Mouse (Mus musculus): ENCODE results near the gene Tfpt. TPM values are rescaled to one million over a fixed set of nuclear protein-coding genes. Genes with fewer than 3 reads are reported as not detected.

The Tfpt gene
- polyA plus RNA-seq, 1 experiment from 2014 or later, result 30.0 TPM

- 28% methylated on average over 9 of the region's 9 CpGs for WGBS
- DNase-seq (ENCODE audit: low spot score), result no peak
- Histone ChIP-seq H3K27ac (ENCODE audit: low read depth, low read length) (no peak overlapping the region), H3K4me2 (ENCODE audit: low read depth, low read length, severe bottlenecking) (peak overlapping the region; percentile 65), H3K4me3 (ENCODE audit: low read depth, low read length) (peak overlapping the region; percentile 99; the same call in 1 of the 2 replicates), H3K27me3 (ENCODE audit: control insufficient read depth, insufficient read depth, low read length) (no peaks in the 10 kb centered on the region), H3K4me1 (replicated peaks; ENCODE audit: control insufficient read depth, insufficient read depth, low read length) (peaks cover 17% of the 10 kb centered on the region), H3K9me3 (ENCODE audit: control insufficient read depth, low read length) (no peaks in the 10 kb centered on the region), H3K9ac (ENCODE audit: low read length) (no peak overlapping the region; the same call in 1 of the 2 replicates), H3K36me3 (ENCODE audit: control insufficient read depth, insufficient read depth, low read length) (peaks cover 2% of the 10 kb centered on the region; the same call in 1 of the 2 replicates)
- no peak for ATAC-seq (replicated peaks; ENCODE audit: low FRiP score)
Measured at GRCm38 (mm10) chr7:3643843-3644242, 14.1 kb upstream of the Tfpt start.

DNA sequence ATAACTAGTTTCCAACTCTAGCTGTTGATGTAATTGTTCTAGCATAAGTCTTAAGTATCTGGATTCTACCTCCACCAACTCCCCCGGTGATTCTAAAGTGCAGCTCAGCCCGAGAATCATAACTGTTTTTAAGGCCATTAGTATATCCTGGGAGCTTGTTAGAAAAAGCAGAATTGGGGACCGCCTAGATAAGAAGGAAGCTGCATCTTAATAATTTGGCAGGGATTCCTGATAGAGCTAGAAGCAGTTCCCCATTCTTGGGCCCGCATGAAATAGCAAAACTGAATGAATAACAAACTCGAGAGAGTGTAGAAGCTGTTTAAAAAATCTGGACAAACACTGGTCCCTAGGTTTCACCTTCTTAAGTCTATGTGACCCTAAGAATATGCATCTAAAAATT lies 13.7 kb upstream of the Tfpt start:
- Histone ChIP-seq H3K9ac (ENCODE audit: low read length) (no peak overlapping the region), H3K4me1 (replicated peaks; ENCODE audit: control insufficient read depth, insufficient read depth, low read length) (peaks cover 17% of the 10 kb centered on the region), H3K9me3 (ENCODE audit: control insufficient read depth, low read length) (no peaks in the 10 kb centered on the region), H3K4me3 (ENCODE audit: low read depth, low read length) (no peak overlapping the region), H3K36me3 (ENCODE audit: control insufficient read depth, insufficient read depth, low read length) (peaks cover 2% of the 10 kb centered on the region; the same call in 1 of the 2 replicates), H3K27ac (ENCODE audit: low read depth, low read length) (no peak overlapping the region), H3K4me2 (ENCODE audit: low read depth, low read length, severe bottlenecking) (no peak overlapping the region), H3K27me3 (ENCODE audit: control insufficient read depth, insufficient read depth, low read length) (no peaks in the 10 kb centered on the region)
- WGBS, result 75% methylated on average over 5 of the region's 5 CpGs
- ATAC-seq (replicated peaks; ENCODE audit: low FRiP score), result no peak
- no peak for DNase-seq (ENCODE audit: low spot score)

DNA sequence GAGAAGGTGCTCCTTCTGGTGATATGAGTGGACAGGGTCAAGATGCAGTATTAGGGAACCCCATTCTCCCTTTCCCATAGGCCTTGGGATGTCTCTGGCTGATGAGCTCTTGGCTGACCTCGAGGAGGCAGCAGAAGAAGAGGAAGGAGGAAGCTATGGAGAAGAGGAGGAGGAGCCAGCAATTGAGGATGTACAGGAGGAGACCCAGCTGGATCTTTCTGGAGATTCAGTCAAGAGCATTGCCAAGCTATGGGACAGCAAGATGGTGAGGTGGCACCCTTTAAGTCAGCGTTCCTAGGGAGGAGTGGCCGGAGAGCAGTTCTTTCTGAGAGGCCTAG lies 718 bp upstream of the Tfpt start:
- no peak for ATAC-seq (replicated peaks; ENCODE audit: low FRiP score)
- H3K9me3 ChIP-seq (ENCODE audit: control insufficient read depth, low read length), result no peaks in the 10 kb centered on the region
- peak overlapping the region; percentile 79 for H3K9ac ChIP-seq (ENCODE audit: low read length)
- peak overlapping the region; percentile 71 for H3K4me3 ChIP-seq (ENCODE audit: low read depth, low read length)
- no peak overlapping the region for H3K27ac ChIP-seq (ENCODE audit: low read depth, low read length)
- peaks cover 7% of the 10 kb centered on the region; the same call in 1 of the 2 replicates for H3K4me1 ChIP-seq (replicated peaks; ENCODE audit: control insufficient read depth, insufficient read depth, low read length)
- H3K27me3 ChIP-seq (ENCODE audit: control insufficient read depth, insufficient read depth, low read length), result no peaks in the 10 kb centered on the region
- H3K4me2 ChIP-seq (ENCODE audit: low read depth, low read length, severe bottlenecking), result peak overlapping the region; percentile 90
- H3K36me3 ChIP-seq (ENCODE audit: control insufficient read depth, insufficient read depth, low read length), result no peaks in the 10 kb centered on the region; the same call in 1 of the 2 replicates
- no peak for DNase-seq (ENCODE audit: low spot score)
- WGBS, result 64% methylated on average over 3 of the region's 3 CpGs

DNA sequence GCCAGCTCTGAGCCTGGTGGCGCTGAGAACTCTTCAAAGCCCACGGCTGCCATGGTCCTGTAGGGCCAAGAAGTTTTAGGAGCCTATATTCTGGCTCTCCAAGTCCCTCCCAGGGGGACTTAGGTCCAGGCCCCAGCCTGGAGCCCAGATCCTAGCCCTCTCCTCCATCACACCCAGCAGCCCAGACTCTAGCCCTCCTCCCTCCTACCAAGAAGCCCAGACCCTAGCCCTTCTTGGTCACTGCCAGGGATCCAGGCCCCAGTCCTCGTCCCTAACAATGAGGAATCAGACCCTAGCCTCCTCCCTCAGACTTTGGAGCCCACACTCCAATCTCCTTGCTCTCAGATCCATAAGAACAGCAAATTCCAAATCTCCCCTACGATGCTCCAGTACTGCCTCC lies 699 bp downstream of the Tfpt start:
- Histone ChIP-seq H3K27me3 (ENCODE audit: control insufficient read depth, insufficient read depth, low read length) (no peaks in the 10 kb centered on the region), H3K9ac (ENCODE audit: low read length) (peak overlapping the region; percentile 79), H3K9me3 (ENCODE audit: control insufficient read depth, low read length) (no peaks in the 10 kb centered on the region), H3K27ac (ENCODE audit: low read depth, low read length) (no peak overlapping the region), H3K4me1 (replicated peaks; ENCODE audit: control insufficient read depth, insufficient read depth, low read length) (peaks cover 7% of the 10 kb centered on the region; the same call in 1 of the 2 replicates), H3K4me3 (ENCODE audit: low read depth, low read length) (peak overlapping the region; percentile 71), H3K4me2 (ENCODE audit: low read depth, low read length, severe bottlenecking) (peak overlapping the region; percentile 89), H3K36me3 (ENCODE audit: control insufficient read depth, insufficient read depth, low read length) (peaks cover 2% of the 10 kb centered on the region; the same call in 1 of the 2 replicates)
- 42% methylated on average over 4 of the region's 4 CpGs for WGBS
- ATAC-seq (replicated peaks; ENCODE audit: low FRiP score) (peak; percentile 42; the same call in 1 of the 2 replicates), DNase-seq (ENCODE audit: low spot score) (no peak)

DNA sequence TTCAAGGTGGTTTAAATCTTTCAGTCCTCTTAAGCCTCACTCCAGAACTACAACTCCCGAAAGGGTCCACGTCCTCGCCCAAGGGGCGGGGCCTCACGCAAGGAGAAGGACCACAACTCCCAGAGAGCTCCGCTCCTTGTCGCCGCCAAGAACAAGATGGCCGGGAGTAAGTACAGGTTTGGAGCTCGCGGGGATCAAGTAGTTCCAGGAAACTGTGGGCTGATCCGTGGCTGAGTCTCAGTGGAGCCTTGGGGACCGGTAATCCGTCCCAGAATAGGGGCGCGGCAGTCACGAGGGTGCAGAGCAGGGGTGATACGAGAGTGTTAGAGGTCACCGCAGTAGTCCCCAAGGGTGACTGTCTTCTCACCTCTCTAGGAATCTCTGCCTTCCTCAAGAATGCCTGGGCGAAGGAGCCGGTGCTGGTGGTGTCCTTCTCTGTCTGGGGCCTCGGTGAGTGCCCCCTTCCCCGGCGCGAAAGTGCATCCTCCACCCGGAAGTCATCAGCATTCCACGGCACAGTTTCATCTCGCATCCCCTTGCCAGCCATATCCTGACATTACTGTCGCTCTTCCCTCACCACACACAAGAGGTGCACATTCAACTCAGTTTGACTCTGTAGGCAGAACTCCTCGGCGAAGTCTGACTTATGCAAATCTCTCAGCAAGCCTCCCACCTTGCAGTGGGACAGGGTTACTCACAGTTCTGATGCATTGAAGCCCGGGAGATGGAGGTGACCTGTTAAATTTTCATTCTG lies 12.3 kb downstream of the Tfpt start, which contains the start of gene Ndufa3:
Ndufa3 (plus strand) TSS at position 132 of the 754 bp plus-strand sequence.
- WGBS, result 1% methylated on average over 32 of the region's 32 CpGs
- Histone ChIP-seq H3K36me3 (ENCODE audit: control insufficient read depth, insufficient read depth, low read length) (peaks cover 3% of the 10 kb centered on the region; the same call in 1 of the 2 replicates), H3K4me1 (replicated peaks; ENCODE audit: control insufficient read depth, insufficient read depth, low read length) (no peaks in the 10 kb centered on the region; the same call in 1 of the 2 replicates), H3K9me3 (ENCODE audit: control insufficient read depth, low read length) (no peaks in the 10 kb centered on the region), H3K27ac (ENCODE audit: low read depth, low read length) (0 out of 2 replicates have a peak within 1 kb of the TSS, but pooled peaks have one; percentile 26), H3K4me2 (ENCODE audit: low read depth, low read length, severe bottlenecking) (peak within 1 kb of the TSS; percentile 69), H3K4me3 (ENCODE audit: low read depth, low read length) (peak within 1 kb of the TSS; percentile 77), H3K27me3 (ENCODE audit: control insufficient read depth, insufficient read depth, low read length) (no peaks in the 10 kb centered on the region), H3K9ac (ENCODE audit: low read length) (peak within 1 kb of the TSS; percentile 84)
- DNase-seq (ENCODE audit: low spot score) (peak; percentile 91), ATAC-seq (replicated peaks; ENCODE audit: low FRiP score) (peak; percentile 95)

DNA sequence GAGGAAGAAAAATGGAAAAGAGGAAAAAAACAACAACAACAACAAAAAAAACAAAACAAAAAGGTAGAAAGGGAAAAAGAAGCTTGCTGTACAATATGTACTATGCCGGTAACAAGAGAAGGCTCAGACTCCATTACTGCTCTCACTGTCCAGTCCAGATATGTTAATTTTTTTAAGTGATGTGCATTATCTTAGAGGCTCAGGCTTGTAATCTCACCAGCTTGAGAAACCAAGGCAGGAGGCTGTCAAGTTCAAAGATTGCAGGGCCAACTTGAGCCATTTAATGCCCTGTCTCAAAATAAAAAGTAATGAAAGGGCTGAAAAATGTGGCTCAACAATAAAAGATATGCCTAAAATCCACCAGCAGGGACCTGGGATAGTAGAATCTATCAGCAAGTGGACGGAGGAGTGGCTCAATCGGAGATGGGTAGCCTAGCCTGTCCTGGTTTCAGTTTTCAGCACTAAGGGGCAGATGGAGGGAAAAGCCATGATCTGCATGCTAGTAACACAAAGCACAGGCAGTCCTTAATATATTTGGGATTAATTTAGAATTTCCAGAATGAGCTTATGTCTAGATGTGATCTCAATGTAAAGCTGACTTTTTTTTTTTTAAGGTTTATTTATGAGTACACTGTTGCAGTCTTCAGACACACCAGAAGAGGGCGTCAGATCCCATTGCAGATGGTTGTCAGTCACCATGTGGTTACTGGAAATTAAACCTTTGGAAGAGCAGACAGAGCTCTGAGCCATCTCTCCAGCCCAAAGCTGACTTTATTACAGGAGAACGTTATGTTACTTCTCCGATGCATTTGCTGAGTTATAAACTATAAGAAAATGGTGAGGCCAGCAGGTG lies 13.1 kb downstream of the Tfpt start:
- peak overlapping the region; percentile 69; the same call in 1 of the 2 replicates for H3K4me2 ChIP-seq (ENCODE audit: low read depth, low read length, severe bottlenecking)
- no peaks in the 10 kb centered on the region; the same call in 1 of the 2 replicates for H3K4me1 ChIP-seq (replicated peaks; ENCODE audit: control insufficient read depth, insufficient read depth, low read length)
- no peak overlapping the region for H3K27ac ChIP-seq (ENCODE audit: low read depth, low read length)
- H3K36me3 ChIP-seq (ENCODE audit: control insufficient read depth, insufficient read depth, low read length), result peaks cover 3% of the 10 kb centered on the region; the same call in 1 of the 2 replicates
- ATAC-seq (replicated peaks; ENCODE audit: low FRiP score) (peak; percentile 47), DNase-seq (ENCODE audit: low spot score) (no peak)
- H3K9me3 ChIP-seq (ENCODE audit: control insufficient read depth, low read length), result no peaks in the 10 kb centered on the region
- peak overlapping the region; percentile 77 for H3K4me3 ChIP-seq (ENCODE audit: low read depth, low read length)
- 41% methylated on average over 6 of the region's 6 CpGs for WGBS
- H3K27me3 ChIP-seq (ENCODE audit: control insufficient read depth, insufficient read depth, low read length), result no peaks in the 10 kb centered on the region
- H3K9ac ChIP-seq (ENCODE audit: low read length), result no peak overlapping the region

- Histone ChIP-seq H3K36me3 (ENCODE audit: control insufficient read depth, insufficient read depth, low read length) (peaks cover 3% of the 10 kb centered on the region; the same call in 1 of the 2 replicates), H3K9me3 (ENCODE audit: control insufficient read depth, low read length) (no peaks in the 10 kb centered on the region), H3K4me1 (replicated peaks; ENCODE audit: control insufficient read depth, insufficient read depth, low read length) (no peaks in the 10 kb centered on the region; the same call in 1 of the 2 replicates), H3K4me2 (ENCODE audit: low read depth, low read length, severe bottlenecking) (peak within 1 kb of the TSS; percentile 69; the same call in 1 of the 2 replicates), H3K9ac (ENCODE audit: low read length) (no peak within 1 kb of the TSS), H3K27ac (ENCODE audit: low read depth, low read length) (no peak within 1 kb of the TSS), H3K27me3 (ENCODE audit: control insufficient read depth, insufficient read depth, low read length) (no peaks in the 10 kb centered on the region), H3K4me3 (ENCODE audit: low read depth, low read length) (peak within 1 kb of the TSS; percentile 77)
- ATAC-seq (replicated peaks; ENCODE audit: low FRiP score) (no peak), DNase-seq (ENCODE audit: low spot score) (no peak)
- 83% methylated on average over 4 of the region's 4 CpGs for WGBS
Measured at GRCm38 (mm10) chr7:3616057-3616388, 13.7 kb downstream of the Tfpt start, which contains the start of gene Oscar. Oscar (minus strand) TSS chr7:3616157.

- no peaks in the 10 kb centered on the region for H3K9me3 ChIP-seq (ENCODE audit: control insufficient read depth, low read length)
- no peaks in the 10 kb centered on the region for H3K36me3 ChIP-seq (ENCODE audit: control insufficient read depth, insufficient read depth, low read length)
- no peak for DNase-seq (ENCODE audit: low spot score)
- no peak overlapping the region for H3K27ac ChIP-seq (ENCODE audit: low read depth, low read length)
- no peaks in the 10 kb centered on the region; the same call in 1 of the 2 replicates for H3K4me1 ChIP-seq (replicated peaks; ENCODE audit: control insufficient read depth, insufficient read depth, low read length)
- no peak overlapping the region for H3K4me3 ChIP-seq (ENCODE audit: low read depth, low read length)
- no peak for ATAC-seq (replicated peaks; ENCODE audit: low FRiP score)
- no peak overlapping the region for H3K4me2 ChIP-seq (ENCODE audit: low read depth, low read length, severe bottlenecking)
- H3K9ac ChIP-seq (ENCODE audit: low read length), result no peak overlapping the region
- no peaks in the 10 kb centered on the region for H3K27me3 ChIP-seq (ENCODE audit: control insufficient read depth, insufficient read depth, low read length)
- WGBS, result 76% methylated on average over 3 of the region's 3 CpGs
Measured at GRCm38 (mm10) chr7:3614021-3614420, 15.7 kb downstream of the Tfpt start.

Measured in forebrain, embryonic 11.5 days (tissue).